Mouse (Mus musculus) spleen, postnatal 4 days (tissue): Measurements from ENCODE around the gene Jarid2.

Experiments used
- DNase-seq, 2 experiments: peaks; one replicate each; pipeline ENCODE4 v3.0.0; 2022; ENCODE audit warnings: low spot score in 2 of 2

Gene Jarid2

GRCm38 (mm10) chr13:44960542-44961291, 231.4 kb downstream of the Jarid2 start:
- DNase-seq = no peak
